Mouse (Mus musculus) megakaryocyte-erythroid progenitor cell, adult 5 weeks (primary cell): ENCODE results near the gene Fabp2. TPM values are rescaled to one million over a fixed set of nuclear protein-coding genes. Genes with fewer than 3 reads are reported as not detected.

Experiments
- polyA plus RNA-seq: library from polyadenylated mRNA; stranded (reverse); fragments of >175 nt; gene quantifications from 2 replicates; pipeline ENCODE4 v1.2.3, GENCODE M21; 2012

Fabp2 gene
- polyA plus RNA-seq, result not detected in 2 replicates

GRCm38 (mm10) chr3:122894772-122895171 is at the start of gene Fabp2:
TSS of gene Fabp2 (plus strand) at chr3:122895072.

DNA sequence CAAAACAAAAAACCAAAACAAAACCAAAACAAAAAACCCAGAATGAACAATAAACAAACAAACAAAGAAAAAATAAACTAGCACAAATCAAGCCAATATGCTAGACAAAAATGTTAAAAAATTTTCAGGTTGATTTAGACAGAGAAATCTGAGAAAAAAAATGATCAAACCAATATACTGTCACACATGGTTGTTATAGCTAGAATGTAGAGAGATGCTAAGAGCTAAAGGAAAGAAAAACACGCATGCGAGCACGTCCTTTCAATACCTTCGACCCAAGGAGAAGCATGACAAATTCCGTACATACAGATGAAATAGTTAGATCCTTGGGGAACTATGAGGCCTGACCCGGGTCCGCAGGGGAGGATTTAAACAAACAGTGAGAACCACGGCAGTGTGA is 24.4 kb downstream of the Fabp2 start, which contains the start of gene Gm10959:
TSS of gene Gm10959 (minus strand) at position 101 of the 400 bp plus-strand sequence.

GRCm38 (mm10) chr3:122924009-122924914 is 29.4 kb downstream of the Fabp2 start, which contains the start of gene 1810037I17Rik:
TSS of gene 1810037I17Rik (plus strand) at chr3:122924203.

Other genes with a start within 250 kb of the Fabp2 start
- 1.2 and 1.5 TPM in 2 replicates for gene Pde5a, start 166.1 kb upstream of the Fabp2 start, polyA plus RNA-seq
- not detected in 2 replicates for gene Gm10959, start 24.3 kb downstream of the Fabp2 start, polyA plus RNA-seq
- 43.6 and 46.1 TPM in 2 replicates for gene 1810037I17Rik, start 29.1 kb downstream of the Fabp2 start, polyA plus RNA-seq
- gene Usp53, start 89.4 kb downstream of the Fabp2 start, polyA plus RNA-seq, result 0.59 and 1.3 TPM in 2 replicates
- not detected in 2 replicates for gene Myoz2, start 139.9 kb downstream of the Fabp2 start, polyA plus RNA-seq